Mouse (Mus musculus) liver, adult (tissue): ENCODE results near the gene Rpl31.

ENCODE experiments used
- GATA4 ChIP-seq: IDR thresholded peaks from 2 replicates; pipeline ENCODE4 v1.6.1; 2014; ENCODE audit warnings: mild to moderate bottlenecking, low read length; ENCODE audit not compliant: insufficient replicate concordance

Gene Rpl31

DNA sequence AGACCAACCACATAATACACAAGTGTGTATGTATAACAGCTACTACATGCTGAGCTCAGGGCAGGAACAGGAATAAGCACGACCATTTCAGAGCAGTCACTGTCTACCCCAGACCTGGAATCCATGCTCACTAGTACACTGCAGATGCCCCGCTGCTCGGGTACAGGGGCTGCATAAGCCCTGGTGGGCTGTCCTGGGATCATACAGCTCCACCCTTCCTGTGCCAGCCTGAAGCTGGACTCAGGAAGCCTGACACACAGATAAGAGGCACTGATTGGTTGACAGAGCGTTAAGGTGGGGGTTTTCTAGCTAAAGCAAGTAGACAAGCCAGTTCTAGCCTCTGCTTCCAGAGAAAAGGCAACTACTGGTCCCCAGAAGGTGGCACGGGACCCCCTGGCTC is 11.4 kb downstream of the Rpl31 start:
- no peak for TF ChIP-seq GATA4

DNA sequence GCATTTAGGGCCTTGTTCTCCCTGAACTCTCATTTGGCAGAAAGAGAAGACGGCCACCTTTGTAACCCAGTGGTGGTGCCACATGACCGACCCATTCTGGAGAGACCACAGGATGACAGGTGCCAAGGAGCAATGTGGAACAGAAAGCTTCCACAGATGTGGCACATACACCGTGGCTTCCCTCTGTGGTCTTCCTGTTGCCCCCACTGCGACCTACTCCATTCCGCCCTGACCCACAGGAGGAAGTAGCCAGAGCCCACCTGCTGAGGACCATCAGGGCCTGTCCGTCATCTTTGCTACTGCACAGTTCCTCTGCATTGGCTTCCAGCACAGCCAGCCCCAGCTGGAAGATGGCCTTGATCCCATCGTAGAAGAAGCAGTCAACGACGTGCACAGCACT is 13.4 kb downstream of the Rpl31 start:
- TF ChIP-seq GATA4 = no peak

DNA sequence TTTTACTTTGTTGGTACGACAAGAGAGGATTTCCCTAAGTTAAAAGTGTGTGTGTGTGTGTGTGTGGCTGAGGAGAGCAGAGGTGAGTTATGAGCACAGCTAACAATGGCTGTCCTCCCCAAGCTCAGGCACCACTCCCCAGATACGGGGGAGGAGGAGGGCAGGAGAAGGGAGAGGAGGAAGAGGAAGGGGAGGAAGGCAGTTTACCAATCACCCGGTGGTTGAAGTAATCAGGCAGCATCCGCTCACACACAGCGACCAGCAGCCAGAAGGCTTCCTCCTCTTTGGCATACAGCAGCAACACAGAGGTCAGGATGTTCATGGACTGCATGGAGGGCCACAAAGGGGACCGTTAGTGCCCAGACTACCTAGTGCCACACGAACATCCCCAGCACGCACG is 17.3 kb downstream of the Rpl31 start:
- no peak for TF ChIP-seq GATA4

DNA sequence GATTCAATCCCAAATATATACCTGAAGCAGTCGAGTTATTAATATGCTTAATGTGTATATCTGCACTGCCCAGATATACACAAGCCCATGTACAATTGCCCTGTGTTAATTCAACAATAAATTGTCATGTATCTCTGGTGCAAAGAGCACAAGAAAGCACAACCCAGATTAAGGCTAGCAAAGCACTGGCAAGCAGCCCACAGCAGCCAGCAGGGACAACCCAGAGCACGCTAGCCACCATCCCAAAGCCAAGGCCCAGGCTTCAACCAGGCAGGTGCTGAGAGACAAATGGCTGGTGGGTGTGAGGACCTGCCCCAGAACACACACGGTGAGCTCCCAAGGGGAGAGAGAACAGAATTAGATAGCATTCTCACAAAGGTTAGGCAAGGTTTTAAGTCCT is 18.8 kb downstream of the Rpl31 start:
- no peak for TF ChIP-seq GATA4

DNA sequence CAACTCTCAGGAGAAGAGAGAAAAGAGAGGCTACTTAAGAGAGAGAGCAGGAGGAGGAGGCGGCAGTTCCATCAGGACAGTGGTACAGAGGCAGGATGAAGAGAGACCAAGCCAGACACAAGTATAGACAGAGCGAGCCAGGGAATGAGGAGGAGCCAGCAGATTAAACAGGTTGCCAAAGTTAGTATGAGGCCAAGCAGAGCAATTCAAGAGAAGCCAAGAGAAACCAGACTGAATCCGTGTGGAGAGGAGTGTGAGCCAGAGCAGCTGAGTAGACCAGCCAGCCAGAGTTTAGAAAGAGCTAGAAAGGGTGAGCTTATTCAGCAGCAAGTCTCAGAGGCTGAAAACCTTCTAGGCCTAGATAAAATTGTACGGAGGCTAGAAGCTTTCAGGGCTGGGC is 19.9 kb downstream of the Rpl31 start:
- no peak for TF ChIP-seq GATA4

DNA sequence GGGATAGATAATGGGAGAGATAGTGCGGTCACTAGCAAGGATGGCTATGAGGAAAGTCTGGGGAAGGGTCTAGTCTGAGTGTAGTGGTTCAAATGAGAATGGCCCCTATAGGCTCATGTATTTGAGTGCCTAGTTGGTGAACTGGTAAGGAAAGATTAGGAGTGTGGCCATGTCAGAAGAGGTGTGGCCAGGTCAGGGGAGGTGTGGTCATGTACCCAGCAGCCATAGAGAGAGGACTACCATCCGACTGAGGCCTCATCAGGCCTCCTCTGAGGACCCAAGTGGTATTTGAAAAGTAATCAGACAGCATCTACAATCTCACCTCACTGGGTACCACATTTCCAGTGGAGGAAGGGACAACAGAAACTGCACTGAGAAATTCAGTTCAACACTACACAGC is 20.5 kb downstream of the Rpl31 start:
- TF ChIP-seq GATA4 = no peak

DNA sequence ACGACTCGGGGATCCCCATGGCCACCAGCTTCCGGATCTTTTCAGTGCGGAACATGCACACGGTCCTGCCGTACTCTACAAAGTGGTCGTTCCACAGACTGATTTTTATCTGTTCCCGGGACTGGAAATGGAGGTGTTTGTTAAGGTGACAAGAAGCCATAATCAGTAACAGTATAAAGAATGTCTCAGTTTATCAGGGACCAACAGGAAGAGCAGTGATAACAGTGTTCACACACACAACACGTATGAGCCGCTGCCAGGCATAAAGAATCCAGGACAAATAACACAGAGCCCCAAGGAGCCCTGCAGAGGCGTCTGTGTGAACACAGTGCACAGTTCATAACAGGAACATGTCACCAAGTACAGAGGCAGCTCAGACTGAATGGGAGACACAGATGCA is 21.7 kb downstream of the Rpl31 start:
- no peak for TF ChIP-seq GATA4

DNA sequence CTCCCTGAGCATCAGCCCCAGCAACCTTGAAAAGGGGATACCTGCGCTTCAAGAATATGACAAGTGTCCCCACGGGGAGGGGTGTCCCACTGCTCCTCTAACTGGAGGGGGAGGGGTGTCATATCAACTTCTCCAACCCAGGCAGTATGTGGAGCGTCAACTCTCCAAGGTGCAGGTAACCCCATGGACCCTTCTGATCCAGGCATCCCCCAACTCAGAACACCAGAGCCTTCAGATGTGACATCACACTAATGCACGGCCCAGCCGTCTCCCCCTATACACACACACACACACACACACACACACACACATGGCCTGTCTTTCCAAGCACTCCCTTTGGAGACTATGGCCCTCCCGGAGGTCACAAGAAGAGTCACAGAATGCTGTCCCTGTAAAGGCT is 24.0 kb downstream of the Rpl31 start:
- TF ChIP-seq GATA4 = no peak

DNA sequence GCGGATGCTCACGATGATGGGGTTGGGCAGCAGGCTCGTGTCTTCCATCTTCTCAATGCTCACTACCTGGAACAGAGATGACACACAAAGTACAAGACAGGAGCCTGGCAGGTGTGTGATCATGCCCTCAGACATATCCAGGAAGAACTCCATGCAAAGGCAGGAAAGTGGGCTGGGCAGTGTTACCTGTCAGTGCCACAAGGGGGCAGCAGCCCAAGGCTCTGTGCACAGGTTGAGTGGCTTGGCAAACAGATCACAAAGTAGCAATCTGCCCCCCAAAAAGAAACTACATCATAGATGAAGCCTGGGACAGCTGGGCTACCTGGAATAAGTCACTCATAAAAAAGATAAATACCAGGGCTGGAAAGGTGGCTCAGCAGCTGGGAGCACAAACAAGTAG is 24.5 kb downstream of the Rpl31 start:
- no peak for TF ChIP-seq GATA4

DNA sequence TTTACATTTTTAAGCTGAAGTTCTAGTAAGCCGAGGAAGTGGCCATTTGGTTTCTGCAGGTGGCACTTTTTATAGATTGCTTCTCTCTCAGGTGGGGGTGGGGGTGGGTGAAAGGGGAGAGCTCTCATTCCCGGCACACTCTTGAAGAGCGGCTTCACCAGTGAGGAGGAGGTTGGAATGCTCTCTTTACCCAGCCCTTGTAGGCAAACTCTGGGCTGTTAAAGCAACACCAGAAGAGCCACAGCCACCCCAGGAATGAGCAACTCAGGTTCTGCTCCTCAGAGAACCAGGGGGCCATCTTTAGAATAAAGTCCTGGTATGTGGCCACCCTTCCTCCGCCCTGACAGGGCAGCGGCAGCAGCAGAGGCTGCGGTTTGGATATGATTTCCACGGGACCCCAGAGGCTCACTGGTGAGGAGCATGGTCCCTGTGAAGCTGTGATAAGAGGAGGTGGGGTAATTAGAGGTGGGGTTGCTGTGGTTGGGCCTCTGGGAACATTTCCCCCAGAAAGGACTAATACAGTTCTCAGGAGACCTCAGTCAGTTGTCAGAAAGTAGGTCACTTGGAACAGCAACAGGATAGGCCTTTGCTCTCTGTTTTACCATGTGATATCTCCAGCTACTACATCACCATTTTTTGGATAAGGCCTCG is 25.7 kb downstream of the Rpl31 start:
- TF ChIP-seq GATA4 = no peak

DNA sequence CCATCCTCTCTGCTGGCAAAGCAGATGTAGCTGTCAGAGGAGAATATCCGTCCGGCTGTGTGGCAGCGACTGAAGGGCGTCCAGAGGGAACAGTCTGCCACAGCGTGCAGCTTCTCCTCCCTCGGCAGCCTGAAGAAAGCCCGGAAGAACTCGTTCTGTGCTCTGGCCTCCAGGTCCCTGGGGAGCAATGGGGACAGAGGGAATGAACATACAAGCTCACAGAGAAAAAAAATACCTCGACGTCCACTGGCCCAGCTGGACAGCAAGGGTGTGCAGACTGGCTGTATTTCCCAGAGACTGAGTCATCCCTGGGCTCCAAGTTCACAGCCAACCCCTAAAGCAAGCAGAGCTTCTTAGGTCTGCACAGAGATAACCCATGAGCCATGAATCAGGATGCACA is 26.5 kb downstream of the Rpl31 start:
- no peak for TF ChIP-seq GATA4

DNA sequence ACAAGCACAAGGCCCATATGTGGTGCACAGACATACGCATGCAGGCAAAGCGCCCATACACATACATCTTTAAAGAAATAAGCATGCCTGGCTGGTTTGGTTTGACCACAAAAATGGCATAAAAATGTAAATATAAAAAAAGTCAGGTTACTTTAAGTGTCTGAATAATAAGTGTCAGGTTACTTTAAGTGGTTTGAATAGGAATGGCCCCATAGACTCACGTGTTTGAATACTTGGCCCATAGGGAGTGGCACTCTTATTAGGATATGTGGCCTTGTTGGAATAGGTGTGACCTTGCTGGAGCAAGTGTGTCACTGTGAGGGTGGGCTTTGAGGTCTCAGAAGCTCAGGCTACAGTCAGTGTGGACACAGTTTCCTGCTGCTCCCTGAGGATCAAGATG is 27.0 kb downstream of the Rpl31 start:
- no peak for TF ChIP-seq GATA4

DNA sequence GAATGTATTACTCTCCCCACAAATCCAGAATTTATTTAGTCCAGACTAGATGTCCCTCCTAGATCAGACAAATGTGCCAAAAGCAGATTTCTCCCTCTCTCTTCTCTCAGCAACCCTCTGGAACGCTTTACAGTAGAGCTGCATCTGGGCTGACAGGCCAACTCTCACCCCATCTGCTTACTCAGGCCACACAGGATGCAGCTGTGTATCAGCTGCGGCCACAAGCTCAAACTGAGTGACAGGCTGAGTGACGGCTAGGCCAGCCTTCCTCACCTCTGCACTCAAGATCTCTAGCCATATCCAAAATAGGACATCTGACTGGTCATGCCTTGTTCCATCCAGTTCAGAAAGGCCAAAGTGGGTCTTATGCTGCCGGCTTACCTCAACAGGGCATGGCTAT is 28.7 kb downstream of the Rpl31 start:
- no peak for TF ChIP-seq GATA4

DNA sequence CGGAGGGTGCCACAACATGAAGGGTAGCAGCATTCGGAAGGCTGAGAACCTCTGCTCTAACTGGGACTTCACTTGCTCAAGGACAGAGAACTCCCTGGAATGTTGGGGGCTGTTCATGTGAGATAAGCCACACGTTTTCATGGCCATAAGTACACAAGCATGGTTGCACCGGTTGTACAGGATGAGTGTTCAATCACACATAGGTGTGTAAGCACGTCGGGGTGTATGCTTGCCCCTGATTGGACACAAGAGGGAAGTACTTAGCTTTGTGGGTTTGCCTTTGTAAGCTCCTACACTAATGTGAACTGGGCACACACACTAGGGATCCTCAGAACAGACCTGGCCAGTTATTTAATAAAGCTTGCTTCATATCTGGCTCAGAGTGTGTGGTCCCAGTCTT is 30.6 kb downstream of the Rpl31 start:
- TF ChIP-seq GATA4 = no peak

DNA sequence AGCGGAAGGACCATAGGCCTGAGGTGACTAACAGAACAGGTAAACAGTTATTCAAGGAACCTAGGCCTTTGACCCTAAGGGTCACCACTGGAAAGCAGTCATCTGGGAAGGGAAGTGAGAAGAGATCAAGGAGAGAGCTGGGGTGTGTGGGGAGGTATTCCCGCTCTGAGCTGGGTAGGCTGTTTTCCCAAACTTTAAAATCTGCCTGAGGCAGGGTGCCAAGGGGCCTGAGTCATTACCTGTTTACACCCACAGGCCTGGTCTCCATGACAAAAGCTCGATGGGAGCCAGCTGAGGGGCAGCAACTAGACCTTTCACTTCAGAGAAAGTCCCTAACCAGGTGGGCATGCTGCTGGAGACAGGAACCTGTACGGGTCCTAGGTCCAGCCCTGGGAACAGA is 31.6 kb downstream of the Rpl31 start:
- no peak for TF ChIP-seq GATA4

DNA sequence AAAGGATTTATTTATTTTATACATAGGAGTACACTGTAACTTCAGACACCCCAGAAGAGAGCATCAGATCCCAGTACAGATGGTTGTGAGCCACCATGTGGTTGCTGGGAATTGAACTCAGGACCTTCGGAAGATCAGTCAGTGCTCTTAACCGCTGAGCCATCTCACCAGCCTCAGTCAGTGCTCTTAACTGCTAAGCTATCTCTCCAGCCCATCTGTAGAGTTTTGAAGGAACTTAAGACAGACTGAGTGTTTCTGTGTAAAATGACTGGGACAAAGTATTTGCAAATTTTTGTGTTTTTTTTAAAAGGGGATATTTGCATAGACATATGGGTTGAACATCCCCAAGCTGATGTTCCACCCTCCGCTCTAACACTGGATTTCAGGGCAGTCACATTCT is 32.5 kb downstream of the Rpl31 start:
- TF ChIP-seq GATA4 = no peak

DNA sequence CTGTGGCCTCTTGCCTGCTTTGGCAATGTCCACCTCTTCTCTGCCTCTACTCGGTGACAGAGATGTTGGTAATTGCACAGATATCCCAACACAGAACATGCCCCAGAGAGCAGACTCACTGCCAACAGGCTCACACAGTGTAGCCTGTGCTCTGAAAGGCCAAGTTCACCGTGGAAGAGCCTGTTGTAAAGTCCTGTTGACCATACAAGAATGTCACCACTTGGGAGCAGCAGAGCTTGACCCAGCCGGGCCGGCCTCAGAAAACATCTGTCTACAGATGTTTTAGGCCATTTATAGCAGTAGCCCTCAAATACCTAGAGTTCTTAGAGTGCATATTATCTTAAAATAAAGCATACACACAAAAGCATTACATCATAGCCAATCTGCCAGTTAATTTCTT is 39.5 kb downstream of the Rpl31 start:
- TF ChIP-seq GATA4 = no peak

DNA sequence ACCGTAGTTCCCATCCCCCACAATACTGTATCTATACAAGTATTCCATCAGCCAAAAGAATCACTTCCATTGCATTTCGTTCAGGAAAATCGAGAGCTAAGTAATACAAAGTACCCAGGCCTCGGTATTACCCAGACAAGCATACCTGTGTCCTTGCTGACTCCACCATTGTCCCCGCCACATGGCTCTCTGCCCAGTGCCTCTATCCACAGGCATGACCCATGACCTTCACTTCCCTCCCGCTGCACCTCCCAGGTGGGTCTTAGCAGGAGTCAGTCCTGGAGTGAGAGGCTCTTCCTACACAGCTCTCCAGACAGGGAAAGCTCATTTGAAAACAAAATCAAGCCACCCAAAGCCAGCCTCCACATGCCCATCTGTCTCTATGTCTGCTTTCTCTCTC is 40.5 kb downstream of the Rpl31 start:
- no peak for TF ChIP-seq GATA4
